In genomic region chr11:103133456-103134185, GRCm38 (mm10) we compare ENCODE assay signal across 8 mouse cellular contexts. TPM values are rescaled to one million over a fixed set of nuclear protein-coding genes. Genes with fewer than 3 reads are reported as not detected.
A peak's percentile ranks its signal among the peaks of the same experiment; 100 is the strongest.
DNase-seq lines count a peak whose midpoint lies in the region; ATAC-seq and TF ChIP-seq lines count a peak whose summit lies in the region.

No protein-coding gene starts in this region.

- DNase-seq in heart, adult 8-10 months (ENCODE audit: low spot score), result no peak
- DNase-seq in CH12.LX (ENCODE audit: extremely low read depth), result peak; percentile 84
- DNase-seq in limb, embryonic 14.5 days (ENCODE audit: low spot score), result no peak
- DNase-seq in testis, postnatal 14 days (ENCODE audit: low spot score), result peak; percentile 21
- no peak for DNase-seq in frontal cortex, postnatal 14 days (ENCODE audit: low spot score in 2 of 2)
- no peak for DNase-seq in embryo, embryonic 11 days

- TF ChIP-seq POLR2A in CH12.LX (IDR thresholded peaks at IDR 0.05; ENCODE audit: low read depth, low read length), result no peak; the same call in 1 of the 2 replicates
- no peak for TF ChIP-seq POLR2A in limb, embryonic 14.5 days (IDR thresholded peaks at IDR 0.05; ENCODE audit: borderline replicate concordance, extremely low read depth, insufficient read depth, insufficient read length)

- peaks cover 54% of the 10 kb centered on the region for H3K4me1 ChIP-seq in heart, embryonic 13.5 days
- H3K4me1 ChIP-seq in CH12.LX (ENCODE audit: control insufficient read depth in 1 of 2, insufficient read depth in 2 of 2), result peaks cover 6 to 58% of the 10 kb centered on the region in 2 experiments
- H3K4me1 ChIP-seq in limb, embryonic 14.5 days (ENCODE audit: control insufficient read depth, insufficient read depth, low read length), result peaks cover 23% of the 10 kb centered on the region

- in situ Hi-C loops in CH12.LX (cut with MboI; ENCODE audit: low pct_ligation_motif_present, low pct_unique_long_range_greater_than_20kb, low sequenced_read_pairs), result no loop called here

- H3K4me3 ChIP-seq in heart, embryonic 13.5 days, result peak overlapping the region; percentile 98
- peak overlapping the region; percentile 55 to 85 (median 56) for H3K4me3 ChIP-seq in CH12.LX (replicated peaks in 1 of 3; ENCODE audit: low read depth in 2 of 3, low read length in 2 of 3, poor library complexity in 1 of 3)
- H3K4me3 ChIP-seq in limb, embryonic 14.5 days (replicated peaks; ENCODE audit: low read length), result peak overlapping the region; percentile 100

- WGBS in heart, embryonic 13.5 days, result 55% methylated on average over 6 of the region's 6 CpGs
- 55% methylated on average over 6 of the region's 6 CpGs for WGBS in limb, embryonic 14.5 days

- H3K36me3 ChIP-seq in heart, embryonic 13.5 days, result peaks cover 5% of the 10 kb centered on the region
- peaks cover 18 to 51% of the 10 kb centered on the region in 2 experiments for H3K36me3 ChIP-seq in CH12.LX (replicated peaks in 1 of 2; ENCODE audit: control insufficient read depth in 1 of 2, insufficient read depth in 1 of 2, low read length in 1 of 2)
- H3K36me3 ChIP-seq in limb, embryonic 14.5 days (ENCODE audit: control insufficient read depth, insufficient read depth, low read length), result peaks cover 4% of the 10 kb centered on the region

- H3K27me3 ChIP-seq in heart, embryonic 13.5 days (replicated peaks), result no peaks in the 10 kb centered on the region
- H3K27me3 ChIP-seq in CH12.LX (replicated peaks), result no peaks in the 10 kb centered on the region
- no peaks in the 10 kb centered on the region for H3K27me3 ChIP-seq in limb, embryonic 14.5 days (ENCODE audit: control insufficient read depth, insufficient read depth, low read length)

- no peak for TF ChIP-seq EP300 in CH12.LX (IDR thresholded peaks at IDR 0.05; ENCODE audit: low read length)

- H3K9ac ChIP-seq in heart, embryonic 13.5 days, result peak overlapping the region; percentile 78
- H3K9ac ChIP-seq in CH12.LX (ENCODE audit: insufficient read depth, low read depth), result peak overlapping the region; percentile 99
- H3K9ac ChIP-seq in limb, embryonic 14.5 days (ENCODE audit: low read depth, low read length, severe bottlenecking), result peak overlapping the region; percentile 52

- H3K79me2 ChIP-seq in CH12.LX (replicated peaks; ENCODE audit: control insufficient read depth, extremely low read depth, insufficient read depth, poor library complexity, severe bottlenecking), result peaks cover 37% of the 10 kb centered on the region

- H3K9me3 ChIP-seq in heart, embryonic 13.5 days, result no peaks in the 10 kb centered on the region
- H3K9me3 ChIP-seq in CH12.LX (replicated peaks; ENCODE audit: low read length), result no peaks in the 10 kb centered on the region
- H3K9me3 ChIP-seq in limb, embryonic 14.5 days (ENCODE audit: control insufficient read depth, low read length), result no peaks in the 10 kb centered on the region

- H3K27ac ChIP-seq in heart, embryonic 13.5 days (replicated peaks), result peak overlapping the region; percentile 89
- H3K27ac ChIP-seq in CH12.LX (ENCODE audit: insufficient read depth, low read depth), result peak overlapping the region; percentile 53
- H3K27ac ChIP-seq in limb, embryonic 14.5 days (replicated peaks; ENCODE audit: low read depth, low read length), result peak overlapping the region; percentile 76

- dilution Hi-C loops in CH12.LX (cut with MboI; ENCODE audit: extremely low pct_ligation_motif_present, extremely low pct_unique_long_range_greater_than_20kb, low sequenced_read_pairs), result no loop called here

- ATAC-seq in heart, embryonic 13.5 days (ENCODE audit: extremely low read depth, insufficient number of reproducible peaks, low FRiP score, low TSS enrichment), result no peak
- ATAC-seq in erythroblast, adult 5-6 weeks (replicated peaks; ENCODE audit: low FRiP score, poor library complexity, severe bottlenecking), result peak; percentile 12
- no peak for ATAC-seq in limb, embryonic 14.5 days (ENCODE audit: low FRiP score, low read depth)

- H3K4me2 ChIP-seq in heart, embryonic 13.5 days, result peak overlapping the region; percentile 72
- H3K4me2 ChIP-seq in CH12.LX (ENCODE audit: insufficient read depth, low read depth, poor library complexity, severe bottlenecking), result peak overlapping the region; percentile 86
- peak overlapping the region; percentile 55 for H3K4me2 ChIP-seq in limb, embryonic 14.5 days (replicated peaks; ENCODE audit: low read depth, low read length, severe bottlenecking)

- no peak for TF ChIP-seq RAD21 in CH12.LX (IDR thresholded peaks at IDR 0.05; ENCODE audit: low read depth, low read length)

- no peak for TF ChIP-seq CTCF in CH12.LX (conservative IDR thresholded peaks at IDR 0.05 in 1 of 2, IDR thresholded peaks at IDR 0.05 in 1 of 2; ENCODE audit: low read depth in 2 of 2, low read length in 2 of 2)

TF ChIP-seq in CH12.LX, 34 proteins besides CTCF, POLR2A, EP300 and RAD21 (continues in another document):
- no peak for TF ChIP-seq SMC3 (IDR thresholded peaks at IDR 0.05; ENCODE audit: low read depth, low read length)
- TF ChIP-seq POLR2AphosphoS2 (IDR thresholded peaks at IDR 0.05; ENCODE audit: low read depth, low read length), result no peak; the same call in 1 of the 2 replicates
- TF ChIP-seq MAFK (IDR thresholded peaks at IDR 0.05; ENCODE audit: insufficient replicate concordance, low read length), result no peak
- TF ChIP-seq MAX (IDR thresholded peaks at IDR 0.05; ENCODE audit: low read length), result peak; percentile 78
- peak; percentile 20; the same call in 1 of the 2 replicates for TF ChIP-seq MXI1 (IDR thresholded peaks at IDR 0.05; ENCODE audit: low read depth, low read length)
- TF ChIP-seq IRF4 (IDR thresholded peaks at IDR 0.05; ENCODE audit: low read depth, low read length), result 0 out of 2 replicates have a peak, but pooled peaks have one; percentile 14
- no peak; the same call in 1 of the 2 replicates for TF ChIP-seq RCOR1 (conservative IDR thresholded peaks at IDR 0.05; ENCODE audit: low read depth, low read length)
- peak; percentile 30; the same call in 1 of the 2 replicates for TF ChIP-seq TCF12 (IDR thresholded peaks at IDR 0.05; ENCODE audit: low read depth, low read length)
- TF ChIP-seq CHD1 (IDR thresholded peaks at IDR 0.05; ENCODE audit: low read depth, low read length), result peak; percentile 28; the same call in 1 of the 2 replicates

RNA-seq across cellular contexts. Expression of gene Hexim2, which starts 1.4 kb away (rescaled TPM):
- 5.7 and 6.2 TPM in 2 replicates for polyA plus RNA-seq in heart, embryonic 13.5 days (2015; fragmentation: Nextera tagmentation; extraction: Ambion mirVana)
- total RNA-seq in heart, adult 8-10 months (2022), result 1 to 10 TPM; 1.2 to 2.0 (median 1.9) TPM
- 31.4 and 33.3 TPM in 2 replicates for total RNA-seq in CH12.LX (2012; rRNA removed)
- total RNA-seq in CH12.LX (2014; rRNA removed), result 28.8 and 33.0 TPM in 2 replicates
- polyA plus RNA-seq in CH12.LX (2012; ENCODE audit: insufficient read length, low read depth), result 27.0 and 31.6 TPM in 2 replicates
- 0.96 and 3.1 TPM in 2 replicates for total RNA-seq in erythroblast, adult 5-6 weeks (2015; ENCODE audit: low replicate concordance)
- 2.4 and 9.5 TPM in 2 replicates for total RNA-seq in erythroblast, adult 5-6 weeks (2017; ENCODE audit: low replicate concordance)
- polyA plus RNA-seq in limb, embryonic 14.5 days (2012; rRNA removed), result 9.4 and 10.8 TPM in 2 replicates
- 8.6 and 11.1 TPM in 2 replicates for polyA plus RNA-seq in limb, embryonic 14.5 days (2014; fragmentation: Nextera tagmentation; extraction: Ambion mirVana)

RNA-seq across cellular contexts. Expression of gene Hexim1, which starts 17.6 kb away (rescaled TPM):
- 2.8 and 3.0 TPM in 2 replicates for polyA plus RNA-seq in heart, embryonic 13.5 days (2015; fragmentation: Nextera tagmentation; extraction: Ambion mirVana)
- total RNA-seq in heart, adult 8-10 months (2022), result 10 to 100 TPM; 15.9 to 18.6 (median 17.0) TPM
- total RNA-seq in CH12.LX (2012; rRNA removed), result 25.9 and 38.9 TPM in 2 replicates
- 16.4 and 20.2 TPM in 2 replicates for total RNA-seq in CH12.LX (2014; rRNA removed)
- 50.4 and 51.8 TPM in 2 replicates for polyA plus RNA-seq in CH12.LX (2012; ENCODE audit: insufficient read length, low read depth)
- 14.8 and 15.9 TPM in 2 replicates for total RNA-seq in erythroblast, adult 5-6 weeks (2015; ENCODE audit: low replicate concordance)
- 27.9 and 36.7 TPM in 2 replicates for total RNA-seq in erythroblast, adult 5-6 weeks (2017; ENCODE audit: low replicate concordance)
- polyA plus RNA-seq in limb, embryonic 14.5 days (2012; rRNA removed), result 17.7 and 21.1 TPM in 2 replicates
- 7.5 and 8.4 TPM in 2 replicates for polyA plus RNA-seq in limb, embryonic 14.5 days (2014; fragmentation: Nextera tagmentation; extraction: Ambion mirVana)

RNA-seq across cellular contexts. Expression of gene Acbd4, which starts 32.1 kb away (rescaled TPM):
- 12.0 and 14.3 TPM in 2 replicates for polyA plus RNA-seq in heart, embryonic 13.5 days (2015; fragmentation: Nextera tagmentation; extraction: Ambion mirVana)
- 10 to 100 TPM; 24.1 to 39.8 (median 32.0) TPM for total RNA-seq in heart, adult 8-10 months (2022)
- total RNA-seq in CH12.LX (2012; rRNA removed) (60.9 and 62.6 TPM in 2 replicates), CH12.LX (2014; rRNA removed) (50.2 and 51.4 TPM in 2 replicates)
- polyA plus RNA-seq in CH12.LX (2012; ENCODE audit: insufficient read length, low read depth), result 68.4 and 75.1 TPM in 2 replicates
- total RNA-seq in erythroblast, adult 5-6 weeks (2015; ENCODE audit: low replicate concordance), result 6.7 and 15.3 TPM in 2 replicates
- 25.0 TPM in 2 replicates for total RNA-seq in erythroblast, adult 5-6 weeks (2017; ENCODE audit: low replicate concordance)
- polyA plus RNA-seq in limb, embryonic 14.5 days (2012; rRNA removed), result 11.2 and 14.2 TPM in 2 replicates
- 20.2 and 25.2 TPM in 2 replicates for polyA plus RNA-seq in limb, embryonic 14.5 days (2014; fragmentation: Nextera tagmentation; extraction: Ambion mirVana)

RNA-seq across cellular contexts. Expression of gene Plcd3, which starts 32.2 kb away (rescaled TPM):
- polyA plus RNA-seq in heart, embryonic 13.5 days (2015; fragmentation: Nextera tagmentation; extraction: Ambion mirVana), result 7.8 and 8.7 TPM in 2 replicates
- total RNA-seq in heart, adult 8-10 months (2022), result 10 to 100 TPM; 10.7 to 19.1 (median 12.1) TPM
- total RNA-seq in CH12.LX (2012; rRNA removed), result 24.3 and 27.4 TPM in 2 replicates
- 6.3 and 7.1 TPM in 2 replicates for total RNA-seq in CH12.LX (2014; rRNA removed)
- 9.7 and 11.3 TPM in 2 replicates for polyA plus RNA-seq in CH12.LX (2012; ENCODE audit: insufficient read length, low read depth)
- total RNA-seq in erythroblast, adult 5-6 weeks (2015; ENCODE audit: low replicate concordance), result not detected in 2 replicates
- total RNA-seq in erythroblast, adult 5-6 weeks (2017; ENCODE audit: low replicate concordance), result 0.70 and 1.0 TPM in 2 replicates
- polyA plus RNA-seq in limb, embryonic 14.5 days (2012; rRNA removed), result 10.3 and 13.2 TPM in 2 replicates
- polyA plus RNA-seq in limb, embryonic 14.5 days (2014; fragmentation: Nextera tagmentation; extraction: Ambion mirVana), result 3.8 and 4.9 TPM in 2 replicates

RNA-seq across cellular contexts. Expression of gene Fmnl1, which starts 37.3 kb away (rescaled TPM):
- 2.0 and 2.6 TPM in 2 replicates for polyA plus RNA-seq in heart, embryonic 13.5 days (2015; fragmentation: Nextera tagmentation; extraction: Ambion mirVana)
- 10 to 100 TPM in 3 of 4 experiments, 1 to 10 TPM in 1; 9.3 to 20.1 (median 13.2) TPM for total RNA-seq in heart, adult 8-10 months (2022)
- 35.0 and 36.5 TPM in 2 replicates for total RNA-seq in CH12.LX (2012; rRNA removed)
- 5.6 and 6.9 TPM in 2 replicates for total RNA-seq in CH12.LX (2014; rRNA removed)
- 104 and 118 TPM in 2 replicates for polyA plus RNA-seq in CH12.LX (2012; ENCODE audit: insufficient read length, low read depth)
- 70.7 and 93.0 TPM in 2 replicates for total RNA-seq in erythroblast, adult 5-6 weeks (2015; ENCODE audit: low replicate concordance)
- 8.6 and 16.9 TPM in 2 replicates for total RNA-seq in erythroblast, adult 5-6 weeks (2017; ENCODE audit: low replicate concordance)
- polyA plus RNA-seq in limb, embryonic 14.5 days (2012; rRNA removed), result 3.7 and 3.8 TPM in 2 replicates
- polyA plus RNA-seq in limb, embryonic 14.5 days (2014; fragmentation: Nextera tagmentation; extraction: Ambion mirVana), result 2.5 and 2.6 TPM in 2 replicates

Comparison
In these comparisons a context has a peak if more than half of its experiments do, and no peak if none do; other contexts are left out.
1. DNase-seq: peak in CH12.LX (single experiment) and testis, postnatal 14 days (single experiment); none in heart, adult 8-10 months (single experiment), limb, embryonic 14.5 days (single experiment), frontal cortex, postnatal 14 days (0 of 2) and embryo, embryonic 11 days (single experiment).
2. Peak in every context shown above with its lines, with median percentiles within 50 percentile points of each other: H3K27ac ChIP-seq, H3K4me2 ChIP-seq, H3K4me3 ChIP-seq and H3K9ac ChIP-seq.